Mouse (Mus musculus) heart, postnatal 25 days (tissue): ENCODE data around the gene Tcte2. TPM values are rescaled to one million over a fixed set of nuclear protein-coding genes. Genes with fewer than 3 reads are reported as not detected.

ENCODE experiments used
- DNase-seq: peaks from one replicate; pipeline ENCODE4 v3.0.0; 2022; ENCODE audit warnings: low spot score
- intact Hi-C: fragments of 180-260 bp; cut with DNase I; formaldehyde crosslinking; loops from one replicate; pipeline ENCODE4 v1.15.1; 2025
- total RNA-seq, 2 experiments: library from RNA; stranded (reverse); gene quantifications; 2 replicates each; pipeline ENCODE4 v1.2.3; 2021

Tcte2 gene
- total RNA-seq, 2 experiments from 2014 or later: 4.4 to 5.6 TPM

DNA sequence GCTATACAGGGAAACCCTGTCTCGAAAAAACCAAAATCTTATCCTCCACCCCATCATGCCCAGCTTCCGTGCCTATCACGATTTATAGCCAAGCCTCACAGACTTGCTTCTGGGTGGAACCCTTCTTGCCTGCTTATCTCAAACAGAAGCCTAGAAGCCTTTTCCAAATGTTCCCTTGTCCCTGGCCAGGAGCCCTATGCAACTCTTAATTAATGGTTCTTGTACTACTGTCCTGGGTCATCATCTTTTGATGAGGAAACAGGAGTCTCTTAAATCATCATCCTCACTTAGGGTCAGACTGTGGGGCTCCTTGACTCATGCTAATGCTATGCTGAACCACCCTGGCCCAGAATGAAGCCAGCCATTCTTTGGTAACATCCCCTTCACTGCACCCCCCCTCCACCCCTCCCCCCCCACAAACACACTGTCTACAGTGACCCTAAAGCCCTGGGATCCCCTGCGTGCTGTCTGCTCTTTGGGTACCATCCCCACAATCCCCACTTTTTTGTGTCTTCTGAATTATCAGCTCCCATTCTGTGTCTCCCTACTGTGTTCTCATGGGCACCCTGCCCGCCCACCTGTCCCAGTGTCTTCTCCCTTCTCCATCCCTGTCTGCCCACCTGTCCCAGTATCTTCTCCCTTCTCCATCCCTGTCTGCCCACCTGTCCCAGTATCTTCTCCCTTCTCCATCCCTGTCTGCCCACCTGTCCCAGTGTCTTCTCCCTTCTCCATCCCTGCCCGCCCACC is 30.5 kb downstream of the Tcte2 start:
- intact Hi-C loops: no loop called here
- no peak for DNase-seq

DNA sequence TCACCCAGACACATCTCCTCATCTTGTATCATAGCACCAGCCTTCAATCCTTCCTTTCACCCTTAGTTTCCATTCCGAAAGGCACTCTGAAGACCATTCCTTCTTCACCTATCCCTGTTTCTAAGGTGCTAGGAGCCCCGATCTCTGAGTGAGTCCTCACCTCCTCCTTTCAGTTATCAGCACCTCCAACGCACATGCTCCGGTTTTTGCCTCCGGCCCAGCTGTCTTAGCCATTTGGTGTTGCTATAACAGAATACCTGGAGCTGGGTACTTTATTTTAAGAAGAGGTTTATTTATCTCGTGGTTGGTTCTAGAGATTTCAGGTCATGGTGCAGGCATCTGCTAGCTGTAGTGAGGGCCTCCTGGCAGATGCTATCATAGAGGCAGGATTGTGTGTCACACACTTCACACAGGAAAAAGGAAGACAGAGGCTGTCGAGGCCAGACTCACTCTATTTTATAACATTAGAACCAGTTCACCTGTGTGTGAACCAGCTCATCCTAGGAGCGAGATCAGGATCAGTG is 34.7 kb downstream of the Tcte2 start:
- DNase-seq: no peak
- intact Hi-C loops: no loop called here

DNA sequence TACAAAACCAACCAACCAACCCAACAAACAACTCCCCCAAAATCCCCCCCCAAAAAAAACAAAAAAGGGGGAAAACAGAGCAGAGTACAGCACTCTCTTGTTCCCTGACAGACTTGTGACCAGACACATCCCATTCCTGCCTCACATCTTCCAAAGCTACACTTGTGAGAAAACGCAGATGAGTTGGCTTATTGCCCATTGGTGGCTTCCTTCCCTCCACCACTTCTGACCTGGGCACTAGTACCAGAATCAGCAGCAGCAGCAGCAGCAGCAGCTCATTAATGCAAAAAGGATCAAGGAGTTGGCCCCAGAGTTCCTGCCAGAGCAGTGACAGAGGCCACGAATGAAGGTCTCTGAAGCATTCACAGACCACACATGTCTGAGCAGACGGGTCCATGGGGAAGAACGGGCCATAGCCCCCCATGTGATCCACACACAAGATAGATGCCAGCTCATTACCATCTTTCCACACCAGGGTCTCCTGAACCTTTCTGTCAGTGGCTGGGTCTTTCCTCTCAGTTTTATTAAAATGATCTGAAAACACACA is 36.5 kb downstream of the Tcte2 start:
- intact Hi-C loops: no loop called here
- DNase-seq: no peak

DNA sequence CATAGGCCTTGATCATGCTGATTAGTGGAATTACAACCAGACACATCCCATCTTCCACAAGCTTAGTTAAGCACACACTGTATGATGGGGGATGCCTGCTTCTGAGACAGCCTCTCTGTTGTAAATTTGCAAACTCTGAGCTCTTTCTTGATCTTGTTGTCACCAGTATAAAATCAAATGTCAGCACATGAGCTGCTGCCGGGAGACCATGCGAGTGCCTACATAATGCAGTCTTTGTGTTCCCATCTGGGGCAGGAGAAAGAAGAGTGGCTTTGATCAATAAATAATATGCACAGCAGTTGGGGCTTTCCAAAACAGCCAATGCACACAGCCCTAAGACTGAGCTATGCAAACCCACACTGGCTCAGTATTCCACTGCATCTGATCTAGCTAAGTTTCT is 39.2 kb downstream of the Tcte2 start:
- no peak for DNase-seq
- intact Hi-C loops: no loop called here

DNA sequence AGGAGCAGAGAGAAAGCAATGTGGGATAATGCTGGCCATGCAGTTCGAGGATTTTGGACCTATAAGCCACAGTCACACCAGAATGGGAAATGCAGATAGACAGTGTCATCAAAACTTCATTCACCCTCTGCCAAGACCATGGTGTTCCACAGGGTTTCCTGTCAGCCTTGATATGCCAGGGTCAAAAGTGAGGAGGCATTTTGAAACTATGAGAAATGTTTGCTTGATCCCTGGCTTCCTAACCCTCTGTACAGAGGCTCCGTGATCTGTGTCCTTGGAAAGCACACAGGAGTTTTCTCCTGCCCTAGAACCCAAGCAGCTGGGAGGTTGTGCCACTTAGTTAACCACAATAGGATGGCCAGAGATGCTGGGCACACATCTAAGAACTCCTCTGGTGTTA is 40.3 kb downstream of the Tcte2 start:
- DNase-seq: no peak
- intact Hi-C loops: no loop called here

DNA sequence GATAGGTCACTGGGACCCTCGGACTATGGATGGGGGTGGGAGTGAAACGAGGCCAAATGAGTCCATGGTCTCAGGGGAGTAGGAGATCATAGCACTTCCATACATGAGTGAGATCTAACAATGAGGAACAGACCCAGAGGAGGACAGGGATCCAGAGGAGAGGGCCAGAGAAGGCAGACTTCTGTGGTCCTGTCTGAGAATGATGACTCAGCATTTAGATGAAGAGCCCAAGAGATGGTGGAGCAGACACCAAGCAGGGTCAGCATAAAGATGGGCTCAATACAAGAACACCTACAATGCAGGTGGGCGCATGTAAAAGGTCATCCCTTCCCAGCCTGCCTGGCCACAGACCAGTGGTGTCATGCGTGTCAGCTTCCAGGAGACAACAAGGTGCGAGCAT is 41.4 kb downstream of the Tcte2 start:
- intact Hi-C loops: no loop called here

DNA sequence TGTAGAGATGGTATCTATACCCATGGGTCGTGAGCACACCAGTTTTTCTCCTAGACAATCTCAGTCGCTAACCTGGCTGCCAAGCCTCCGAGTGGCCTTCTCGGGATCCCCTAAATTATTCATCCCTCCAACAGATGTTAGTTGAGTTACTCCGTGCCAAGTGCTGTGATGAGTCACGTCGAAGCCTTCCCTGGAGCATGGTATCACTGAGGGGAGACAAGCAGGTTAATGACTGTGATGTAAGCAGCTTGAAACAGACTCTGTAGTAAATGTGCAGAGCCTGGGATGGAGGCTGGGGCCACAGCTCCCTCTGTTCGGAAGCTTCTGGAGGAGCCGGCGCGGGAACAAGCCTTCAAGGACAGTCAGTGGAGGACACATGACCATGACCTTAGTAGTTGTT is 44.2 kb downstream of the Tcte2 start:
- intact Hi-C loops: no loop called here
- no peak for DNase-seq

More for the DNA sequence above, 41.4 kb downstream of the Tcte2 start:
- no peak for DNase-seq

DNA sequence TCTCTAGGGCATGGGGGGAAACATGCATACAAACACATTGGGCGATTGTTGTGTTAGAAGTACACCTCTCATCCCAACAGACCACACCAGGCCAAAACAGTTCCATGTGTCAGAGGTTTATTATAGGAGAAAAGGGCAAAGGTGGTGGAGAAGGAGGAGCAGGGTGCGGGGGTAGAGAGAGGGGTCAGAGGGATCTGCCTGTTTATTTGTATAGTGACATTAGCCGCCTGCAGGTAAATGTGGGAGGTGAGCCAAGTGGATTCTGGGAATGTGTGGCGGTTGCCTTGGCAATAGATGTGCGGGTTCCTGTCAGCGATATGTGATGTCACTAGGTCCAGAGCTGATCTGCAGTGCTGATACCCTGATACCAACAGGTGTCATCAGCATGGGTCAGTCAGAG is 45.3 kb downstream of the Tcte2 start:
- intact Hi-C loops: no loop called here
- no peak for DNase-seq

DNA sequence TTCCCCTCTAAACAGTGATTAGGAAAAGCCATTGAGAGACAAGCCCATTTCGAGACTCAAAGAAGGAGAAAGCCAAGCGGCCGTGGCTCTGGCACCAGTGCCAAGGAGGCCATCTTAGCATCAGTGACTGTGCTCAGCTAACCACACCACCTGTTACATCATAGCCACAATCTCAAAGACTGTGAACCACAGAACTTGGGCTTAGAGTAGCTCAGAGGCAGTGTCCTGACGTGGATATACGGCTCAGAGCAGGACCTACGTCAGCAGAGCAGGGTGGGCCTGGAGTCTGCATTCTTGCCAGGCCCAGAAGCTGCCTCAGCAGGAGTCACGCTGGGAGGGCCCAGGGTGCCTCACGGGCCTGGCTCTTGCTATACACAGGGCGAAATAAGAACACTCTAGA is 46.1 kb downstream of the Tcte2 start:
- intact Hi-C loops: no loop called here
- DNase-seq: no peak

DNA sequence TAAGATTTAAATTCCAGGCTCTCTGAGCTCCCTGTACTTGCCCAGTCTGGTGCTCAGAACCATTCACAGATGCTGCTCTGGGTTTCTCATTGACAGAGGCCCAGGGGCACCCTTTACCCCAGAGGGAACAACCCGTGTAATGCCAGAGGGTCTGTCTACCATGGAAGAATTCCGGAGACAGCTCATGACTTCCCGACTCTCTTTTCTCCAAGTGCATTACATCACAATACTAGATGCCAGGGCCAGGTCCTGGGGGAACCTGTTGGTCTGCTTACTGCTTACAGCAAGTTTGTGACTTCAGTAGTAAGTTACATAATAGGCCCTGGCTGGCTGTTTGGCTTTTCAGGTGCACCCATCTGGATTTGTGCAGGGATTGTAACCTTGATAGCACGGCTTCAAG is 47.0 kb downstream of the Tcte2 start:
- intact Hi-C loops: no loop called here

DNA sequence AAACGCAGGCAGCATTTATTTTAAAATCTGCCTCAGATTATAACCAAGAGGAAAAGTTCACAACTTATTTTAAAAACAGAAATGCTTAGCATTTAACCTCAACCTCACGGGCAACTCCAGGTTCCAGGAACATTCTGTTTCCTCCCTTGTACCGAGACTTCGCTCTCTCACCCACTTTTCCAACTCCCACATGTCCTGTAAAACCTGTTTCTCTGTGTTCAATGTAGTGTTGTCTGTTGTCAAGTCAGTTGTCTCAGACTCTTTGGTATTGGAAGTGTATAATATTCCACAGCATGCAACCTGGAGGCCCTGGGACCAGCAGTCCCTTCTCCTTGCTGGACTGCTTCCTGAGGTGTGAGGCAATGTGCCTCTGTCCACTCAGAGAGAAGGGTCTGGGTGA is 47.5 kb downstream of the Tcte2 start:
- intact Hi-C loops: no loop called here
- no peak for DNase-seq

More for the DNA sequence above, 47.0 kb downstream of the Tcte2 start:
- DNase-seq: no peak

DNA sequence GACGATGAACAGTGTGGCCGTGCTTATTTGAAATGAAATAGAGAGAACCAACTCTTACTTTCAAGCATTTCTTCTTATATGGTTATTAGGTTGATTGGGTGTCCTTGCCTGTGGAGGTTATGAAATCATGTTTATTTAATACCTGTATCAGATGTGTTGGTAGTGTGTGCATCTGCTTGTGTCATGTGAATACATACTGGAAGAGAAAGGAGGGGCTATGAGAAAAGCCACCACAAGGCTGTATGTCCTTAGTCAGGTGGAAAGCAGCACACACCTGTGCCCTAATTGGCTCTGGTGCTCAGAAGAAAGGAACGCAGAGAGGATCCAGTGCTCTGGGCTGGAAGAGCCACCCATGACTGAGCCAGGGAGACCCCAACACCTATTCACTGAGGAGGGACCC is 49.1 kb downstream of the Tcte2 start:
- DNase-seq: no peak
- intact Hi-C loops: no loop called here

DNA sequence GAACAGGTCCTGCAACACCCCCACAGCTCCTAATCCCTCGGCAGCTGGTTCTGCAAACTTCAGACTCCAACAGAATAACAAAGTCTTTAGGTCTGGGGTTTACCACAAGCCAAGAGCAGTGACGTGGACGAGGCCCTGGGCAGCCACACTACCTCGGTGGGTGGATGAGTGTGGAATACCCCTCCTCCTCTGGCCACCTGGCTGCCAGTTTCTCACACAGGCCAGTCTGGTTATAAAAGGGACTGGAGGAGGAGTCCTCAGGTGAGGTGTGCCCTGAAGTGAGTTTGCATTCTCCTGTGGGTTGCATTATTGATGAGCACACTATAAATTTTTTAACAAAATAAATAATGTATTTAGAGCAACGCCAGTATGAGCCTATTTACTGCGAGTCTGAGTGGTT is 49.5 kb downstream of the Tcte2 start:
- intact Hi-C loops: no loop called here
- DNase-seq: no peak

DNA sequence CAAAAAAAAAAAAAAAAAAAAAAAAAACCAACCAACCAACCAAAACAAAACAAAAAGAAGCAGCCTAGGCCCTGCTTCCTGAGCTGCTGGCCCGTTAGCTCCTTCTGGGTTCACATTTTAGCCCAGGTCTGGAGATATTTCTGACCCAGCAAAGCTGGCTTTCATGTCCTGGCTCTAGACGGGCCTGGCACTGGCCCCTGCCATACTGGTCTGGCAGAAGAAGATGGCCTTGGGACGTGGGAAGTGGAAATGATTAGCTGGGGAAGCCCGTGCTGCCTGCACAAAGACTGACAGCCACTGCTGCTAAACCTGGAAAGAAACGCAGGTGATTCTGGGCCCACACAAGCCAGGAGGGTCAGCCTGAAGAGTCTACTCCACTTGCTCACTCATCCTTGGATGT is 50.5 kb downstream of the Tcte2 start:
- no peak for DNase-seq
- intact Hi-C loops: no loop called here

DNA sequence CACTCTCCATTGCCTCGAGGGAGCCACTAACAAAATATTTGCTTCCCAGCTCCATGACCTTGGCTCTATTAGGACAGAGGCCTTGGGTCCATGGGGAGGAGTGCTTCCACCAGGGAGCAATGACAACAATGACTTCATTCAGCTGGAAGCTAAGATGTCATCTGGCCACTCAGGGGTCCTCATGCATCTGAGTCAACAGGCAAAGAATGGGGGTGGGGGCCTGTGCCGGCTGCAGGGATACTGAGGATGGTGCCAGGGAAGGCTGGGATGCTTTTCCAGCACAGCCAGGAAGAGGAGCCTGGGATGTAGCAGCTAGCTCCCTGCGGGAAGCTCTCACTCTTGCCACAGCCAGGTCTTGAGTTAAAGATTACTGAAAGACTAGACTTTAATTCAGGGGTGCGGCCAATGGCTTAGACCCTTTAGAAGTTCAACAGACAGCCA is 56.1 kb downstream of the Tcte2 start:
- intact Hi-C loops: no loop called here
- DNase-seq: peak; percentile 33

DNA sequence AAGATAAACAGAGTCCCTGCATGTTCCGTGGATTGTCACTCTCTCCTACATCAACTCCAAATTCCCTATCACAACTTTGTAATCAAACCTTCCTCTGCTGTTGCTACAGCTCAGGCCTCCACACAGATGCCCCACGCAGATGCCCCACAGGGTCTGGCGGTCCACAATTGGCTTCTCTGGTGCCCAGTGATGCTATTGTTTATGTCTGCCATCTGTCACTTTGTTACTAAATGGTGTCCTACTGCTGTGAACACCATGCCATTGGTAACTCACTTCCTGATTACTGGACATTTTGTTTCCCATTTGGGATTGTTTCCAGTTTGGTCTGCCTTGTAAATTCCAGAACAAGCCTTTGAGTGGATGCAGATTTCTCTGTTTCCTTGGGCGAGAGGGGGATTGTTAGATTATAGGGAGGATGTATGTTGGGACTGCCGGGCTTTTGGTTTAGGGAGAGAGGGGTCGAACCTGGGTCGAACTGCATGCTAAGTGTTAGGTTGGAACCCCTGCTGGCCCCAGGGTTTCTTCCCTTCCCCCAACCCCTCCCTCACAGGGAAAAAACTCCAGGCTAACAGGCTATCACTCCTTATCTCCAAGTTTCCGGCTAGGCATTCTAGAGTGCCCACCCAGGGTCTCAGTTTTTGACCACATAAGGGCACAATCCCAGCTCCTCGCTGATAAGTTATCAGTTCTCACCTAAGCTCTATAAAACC is 57.9 kb downstream of the Tcte2 start:
- intact Hi-C loops: loop anchor here (5.0 kb wide), 2 partner anchors 34 to 54 kb away; no protein-coding TSS in a partner anchor
- DNase-seq: no peak

DNA sequence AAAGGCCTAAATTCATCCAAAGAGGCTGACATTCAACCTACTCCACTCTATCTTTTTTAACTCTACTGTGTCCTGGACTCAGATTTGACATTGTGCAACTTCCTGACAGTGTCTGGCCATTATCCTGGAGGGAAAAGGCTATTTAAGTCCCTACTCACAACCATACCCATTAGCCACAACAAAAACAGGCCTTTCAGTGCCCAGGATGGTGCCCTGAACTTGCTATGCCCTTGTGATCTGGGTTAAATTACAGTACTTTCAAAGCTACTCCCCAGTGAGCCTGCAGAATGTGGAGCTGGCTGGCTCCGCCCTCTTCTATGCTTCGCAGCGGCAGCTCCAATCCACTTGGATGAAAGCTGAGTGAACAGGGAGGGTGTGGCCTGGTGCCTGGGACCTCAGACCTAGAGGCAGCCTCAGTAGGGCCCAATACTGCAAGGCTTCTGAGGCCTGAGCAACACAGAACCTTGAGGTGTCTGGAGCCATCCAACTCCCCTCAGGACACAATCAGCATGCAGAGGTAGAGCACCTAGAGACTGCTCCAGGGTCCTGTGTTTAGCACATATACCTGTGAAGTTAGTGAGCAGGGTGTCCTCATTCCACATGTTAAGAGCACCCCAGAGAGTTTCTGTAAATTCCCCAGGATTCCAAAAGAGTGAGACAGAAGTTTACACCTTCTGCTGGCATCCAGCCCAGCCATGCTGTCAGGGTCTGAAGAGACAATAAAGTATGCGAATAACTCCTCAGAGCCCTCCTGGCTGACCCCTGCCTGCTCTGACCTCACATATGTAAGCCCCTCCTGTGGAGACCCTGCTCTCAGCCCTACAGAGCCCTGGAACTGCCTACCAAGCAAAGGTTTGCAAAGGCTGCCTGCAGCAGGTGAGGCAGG is 61.3 kb downstream of the Tcte2 start:
- intact Hi-C loops: loop anchor here (5.0 kb wide), 2 partner anchors 37 to 57 kb away; no protein-coding TSS in a partner anchor
- peak; percentile 53 for DNase-seq

DNA sequence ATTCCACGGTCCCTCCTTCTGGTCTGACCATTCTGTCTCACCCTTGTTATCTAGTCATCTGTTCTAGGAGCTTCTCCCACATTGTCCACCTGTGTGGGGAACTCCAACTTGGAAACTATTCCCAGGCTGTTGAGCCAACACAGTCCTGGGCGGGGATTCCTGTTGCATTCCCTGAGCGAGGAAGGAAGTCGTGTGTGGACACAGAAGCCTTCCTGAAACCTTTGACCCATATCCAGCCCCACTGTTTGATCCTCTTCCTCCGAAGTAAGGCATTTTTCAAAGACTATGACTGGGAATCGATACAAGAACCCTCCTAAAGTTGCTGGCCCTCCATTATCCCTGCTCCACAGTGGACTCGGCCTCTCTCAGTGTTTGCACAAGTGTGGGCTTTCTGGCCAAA is 61.9 kb downstream of the Tcte2 start:
- DNase-seq: peak; percentile 56
- intact Hi-C loops: loop anchor here (5.0 kb wide), 2 partner anchors 38 to 58 kb away; no protein-coding TSS in a partner anchor

DNA sequence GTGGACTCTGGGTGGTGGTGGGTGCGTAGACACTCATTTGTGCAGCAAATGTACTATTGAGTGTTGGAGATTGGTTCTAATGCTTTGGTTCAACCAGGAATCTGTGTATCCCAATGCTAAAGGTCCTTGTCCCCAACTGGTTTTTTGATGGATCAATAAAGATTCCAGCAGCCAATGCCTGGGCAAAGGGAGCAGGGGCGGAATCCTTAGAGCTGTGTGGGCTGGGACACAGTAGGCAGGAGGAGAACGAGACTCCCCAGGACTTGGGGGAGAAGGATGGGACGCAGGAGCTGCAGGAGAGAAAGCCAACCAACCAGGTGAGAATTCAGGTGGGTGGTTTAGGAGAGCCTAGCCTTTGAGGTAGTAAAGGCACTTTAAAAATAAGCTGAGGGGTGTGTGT is 63.4 kb downstream of the Tcte2 start:
- intact Hi-C loops: no loop called here

DNA sequence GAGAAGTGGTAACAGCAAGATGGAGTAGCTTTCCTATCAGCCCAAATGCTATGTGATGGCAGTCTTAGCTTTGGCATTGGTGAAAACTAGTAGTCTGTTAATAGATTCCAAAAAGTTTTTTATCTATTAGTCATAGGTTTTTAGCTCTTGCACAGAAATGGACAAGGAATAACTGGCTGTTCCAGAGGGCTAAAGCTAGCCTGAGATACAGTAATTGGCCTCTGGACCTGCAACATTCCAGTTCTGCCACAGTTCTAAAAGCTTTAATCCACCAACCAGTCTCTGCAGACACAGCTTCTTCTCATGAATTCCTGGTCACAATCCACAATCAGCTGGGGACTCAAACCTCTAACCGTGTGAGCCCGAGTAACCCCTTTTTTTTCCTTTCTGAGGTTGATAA is 64.0 kb downstream of the Tcte2 start:
- intact Hi-C loops: no loop called here
- no peak for DNase-seq

More for the DNA sequence above, 63.4 kb downstream of the Tcte2 start:
- DNase-seq: no peak
